Mouse (Mus musculus) layer of hippocampus, adult 9-10 months (tissue): ENCODE data around the gene Gm10160.
"Not testable (repeated sequence)": the region's sequence is repeated elsewhere in the genome, so short reads cannot be mapped to it uniquely, and the experiment has no call there.

Source experiments
- DNase-seq: peaks from one replicate; pipeline ENCODE4 v3.0.0; 2022; ENCODE audit warnings: low spot score

The Gm10160 gene

DNA sequence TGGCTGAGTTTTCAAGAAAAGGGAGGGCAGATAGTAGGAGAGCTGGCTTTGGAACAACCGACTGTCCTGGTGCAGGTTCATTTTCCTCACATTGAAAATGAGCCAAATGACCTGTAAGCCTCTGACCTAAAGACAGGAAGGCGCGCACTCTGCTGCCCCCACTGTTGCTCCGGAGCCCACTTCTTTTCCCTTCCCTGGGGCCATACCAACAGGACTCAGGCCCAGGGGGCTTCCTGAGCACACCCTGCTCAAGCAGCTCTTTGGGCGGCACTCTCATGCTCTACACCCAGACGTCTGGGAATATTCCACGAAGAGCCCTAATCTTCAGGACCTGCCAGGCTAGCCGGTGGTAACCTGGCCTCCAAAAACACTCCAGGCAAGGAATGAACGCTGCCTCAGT is 2.6 kb upstream of the Gm10160 start:
- DNase-seq = no peak

DNA sequence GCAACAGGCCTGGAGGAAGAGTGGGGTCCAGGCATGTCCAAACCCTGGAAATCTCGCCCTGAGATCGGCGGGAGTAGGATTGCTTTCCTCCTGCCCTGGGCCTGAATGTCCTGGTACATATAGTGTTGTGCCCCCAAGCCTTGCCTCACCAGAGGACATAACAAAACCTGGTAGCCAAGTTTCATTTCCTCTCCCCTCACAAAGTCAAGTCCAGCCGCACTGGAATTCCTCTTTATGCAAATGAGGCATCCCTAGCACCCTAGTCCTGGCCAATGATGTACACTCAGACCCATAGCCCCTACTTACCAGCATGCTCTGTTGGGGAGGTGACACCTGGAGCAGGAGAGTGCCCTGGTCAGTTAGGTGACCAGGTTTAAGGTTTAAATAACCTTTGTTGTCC is 627 bp upstream of the Gm10160 start:
- DNase-seq = no peak

DNA sequence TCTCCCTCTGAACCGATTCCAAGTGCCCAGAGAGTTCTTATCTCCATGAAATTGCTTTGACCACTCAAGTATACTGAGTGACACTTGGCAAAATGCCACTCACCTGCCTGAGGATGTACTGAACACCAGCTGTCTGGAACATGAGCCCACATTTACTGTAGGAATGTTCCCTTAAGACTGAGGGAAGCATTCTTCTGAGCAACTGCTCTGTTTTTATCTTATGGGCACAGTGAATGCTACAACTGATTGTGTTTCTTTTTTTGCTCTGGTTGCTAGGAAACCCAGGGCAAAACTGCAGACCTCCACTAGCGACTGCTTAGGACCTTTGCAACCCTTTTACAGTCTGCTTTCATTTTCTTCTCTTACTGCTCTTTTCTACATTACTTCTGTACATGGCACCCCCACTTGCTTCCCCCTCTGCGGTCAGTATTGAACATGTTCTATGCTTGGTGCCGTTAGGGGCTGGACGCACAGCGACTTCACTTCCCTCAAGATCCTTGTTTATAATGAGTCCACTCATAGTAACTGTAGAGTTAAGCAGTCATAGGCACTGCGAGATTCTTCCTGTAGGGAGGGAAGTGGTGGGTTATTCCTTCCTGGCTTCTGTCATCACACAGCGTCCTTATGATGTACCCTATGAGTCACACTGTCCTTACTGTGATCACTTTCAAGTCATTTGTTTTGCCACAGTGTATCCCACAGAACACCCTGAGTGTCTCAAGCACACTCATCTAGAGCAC is 856 bp downstream of the Gm10160 start:
- no peak for DNase-seq

DNA sequence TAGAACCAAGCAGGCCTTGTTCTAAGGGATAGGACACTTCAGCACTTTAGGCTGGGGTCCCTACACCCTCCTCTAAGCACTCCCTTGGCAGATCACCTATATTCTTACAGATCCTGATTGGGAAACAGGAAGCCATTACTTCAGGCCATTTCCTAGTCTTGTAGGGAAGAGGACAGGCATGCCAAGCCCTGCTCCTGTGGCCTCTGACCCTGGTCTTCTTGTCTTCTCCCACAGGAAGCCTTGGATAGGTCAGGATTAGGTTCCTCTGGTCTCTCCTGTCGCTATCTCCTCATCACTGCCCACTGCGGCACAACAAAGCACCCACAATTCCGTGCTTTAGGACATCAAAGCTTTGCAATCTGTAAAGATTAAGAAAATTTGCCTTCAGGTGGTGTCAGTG is 3.9 kb downstream of the Gm10160 start:
- DNase-seq = no peak

DNA sequence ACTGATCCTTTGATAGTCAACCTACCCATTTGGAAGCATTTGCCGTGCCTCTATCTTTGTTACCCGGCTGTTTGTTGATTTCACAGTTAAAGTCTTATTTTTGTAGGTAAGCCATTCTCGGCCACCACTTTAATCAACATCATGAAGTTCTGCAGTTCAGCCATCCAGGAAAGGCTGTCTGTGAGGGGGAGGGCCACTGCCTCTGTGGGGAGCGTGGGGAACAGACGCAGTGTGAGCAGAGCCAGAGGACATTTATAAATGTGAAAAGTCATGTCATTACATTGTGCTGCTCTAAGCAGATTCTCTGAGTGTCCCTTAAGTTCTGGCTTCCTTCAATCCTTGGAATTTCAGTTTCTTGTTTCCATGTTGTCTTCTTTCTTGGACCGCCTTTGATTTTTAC is 5.4 kb downstream of the Gm10160 start:
- DNase-seq = no peak

DNA sequence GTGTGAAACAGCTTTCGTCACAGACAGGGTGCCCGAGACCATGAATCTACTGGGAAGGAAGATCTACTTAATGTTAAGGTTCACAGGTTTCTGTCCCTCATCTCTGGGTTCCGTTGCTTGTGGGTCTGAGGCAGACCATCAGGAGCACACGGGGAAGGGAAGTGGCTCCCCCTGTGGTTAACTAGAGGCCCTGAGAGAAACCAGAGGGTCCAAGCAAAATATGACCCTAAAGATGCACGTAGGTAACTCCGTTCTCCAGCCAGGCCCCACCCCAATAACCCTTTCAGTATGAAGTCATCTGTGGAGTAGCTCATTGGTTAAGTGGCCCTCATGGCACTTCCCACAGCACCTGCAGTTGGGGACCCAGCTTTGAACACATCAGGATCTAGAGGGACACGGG is 6.0 kb downstream of the Gm10160 start:
- no peak for DNase-seq

DNA sequence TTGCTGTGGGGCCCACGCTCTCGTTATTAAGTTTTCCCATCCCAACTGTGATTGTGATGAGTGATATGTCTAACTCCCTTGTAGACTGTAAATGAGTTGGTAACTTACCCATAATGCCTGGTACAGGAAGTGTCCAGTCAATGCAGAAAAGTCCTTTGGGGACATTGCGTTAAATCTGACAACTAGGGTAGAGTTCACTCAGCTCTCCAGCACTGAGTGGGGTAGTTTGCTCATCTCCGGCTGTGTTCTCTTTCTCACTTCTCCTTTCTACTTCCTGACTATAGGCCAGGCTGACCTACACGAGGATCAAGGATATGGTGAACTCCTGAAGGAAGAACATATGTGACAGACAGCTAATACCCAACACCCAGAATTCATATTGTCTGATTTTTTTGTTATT is 6.4 kb downstream of the Gm10160 start:
- no peak for DNase-seq

DNA sequence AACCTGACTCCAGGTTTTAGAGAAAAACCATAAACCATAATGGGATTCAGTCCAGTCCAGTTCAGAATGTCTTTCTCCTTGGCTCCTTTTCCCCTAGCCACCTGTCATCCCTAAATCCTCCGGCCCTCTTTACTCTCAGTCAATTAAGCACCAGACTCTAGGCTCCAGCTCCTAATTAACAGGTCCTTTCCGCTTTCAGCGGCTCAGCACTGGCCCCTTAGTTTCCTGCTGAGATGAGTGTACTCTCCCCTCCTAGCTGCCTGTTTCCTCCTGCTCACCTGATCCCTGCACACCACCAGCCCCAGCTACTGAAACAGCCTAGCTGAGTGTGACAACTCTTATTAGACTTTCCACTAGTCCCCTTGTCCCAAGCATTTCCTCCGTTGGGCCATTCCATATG is 7.8 kb downstream of the Gm10160 start:
- DNase-seq = no peak

DNA sequence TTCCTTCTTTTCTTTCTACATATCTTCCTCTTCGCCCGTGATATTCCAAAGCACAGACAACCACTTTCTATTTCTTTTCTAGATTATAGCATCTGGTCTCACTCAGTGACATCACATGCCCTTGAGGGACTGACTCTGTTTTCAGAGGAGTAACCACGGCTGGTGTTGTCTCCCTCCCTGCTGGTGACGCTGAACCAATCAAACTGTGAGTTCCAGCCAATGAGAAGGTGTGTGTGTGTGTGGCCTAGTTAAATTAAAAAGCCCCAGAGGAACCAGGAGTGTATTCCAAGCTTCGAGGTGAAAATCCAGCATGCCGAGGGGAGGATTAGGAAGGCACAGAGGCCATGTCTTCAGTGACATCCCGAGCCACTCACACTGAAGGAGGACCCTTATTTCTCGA is 8.6 kb downstream of the Gm10160 start:
- no peak for DNase-seq

DNA sequence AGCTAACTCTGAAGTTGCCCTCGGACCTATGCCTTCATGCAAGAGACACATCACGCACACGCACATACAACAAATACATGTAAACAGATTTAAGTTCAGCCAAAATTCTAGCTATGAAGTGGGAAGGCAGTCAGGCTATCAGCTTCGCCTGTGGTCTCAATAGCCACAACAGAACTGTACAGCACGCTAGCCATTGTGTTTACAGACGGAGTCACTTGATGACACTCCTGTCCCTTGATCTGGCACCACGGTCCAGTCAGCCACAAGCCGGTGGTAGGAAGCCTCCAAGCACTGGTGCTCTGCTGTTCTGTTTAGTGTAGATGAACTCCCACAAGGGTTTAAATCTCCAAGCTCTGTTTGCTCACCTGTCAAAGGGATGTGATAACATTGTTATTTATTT is 9.6 kb downstream of the Gm10160 start:
- DNase-seq = no peak

DNA sequence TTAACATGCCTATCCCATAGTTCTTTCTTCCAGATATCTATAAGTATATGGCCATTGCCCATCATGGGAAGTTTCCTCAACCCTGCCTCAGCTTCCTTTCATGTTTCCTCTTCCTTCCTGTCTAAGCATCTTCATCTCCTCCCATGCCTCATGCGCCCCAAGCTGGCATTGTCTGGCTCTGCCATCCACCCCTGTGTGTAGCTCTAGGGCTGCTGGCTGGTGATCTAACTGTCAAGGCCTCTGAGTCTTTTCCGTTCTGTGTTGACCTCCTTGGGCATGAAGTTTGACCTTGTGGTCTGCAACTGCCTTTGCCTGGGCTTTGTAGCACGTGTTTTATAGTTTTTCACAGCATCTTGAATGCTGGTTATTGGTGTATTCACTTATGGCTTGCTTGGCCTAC is 10.3 kb downstream of the Gm10160 start:
- no peak for DNase-seq

DNA sequence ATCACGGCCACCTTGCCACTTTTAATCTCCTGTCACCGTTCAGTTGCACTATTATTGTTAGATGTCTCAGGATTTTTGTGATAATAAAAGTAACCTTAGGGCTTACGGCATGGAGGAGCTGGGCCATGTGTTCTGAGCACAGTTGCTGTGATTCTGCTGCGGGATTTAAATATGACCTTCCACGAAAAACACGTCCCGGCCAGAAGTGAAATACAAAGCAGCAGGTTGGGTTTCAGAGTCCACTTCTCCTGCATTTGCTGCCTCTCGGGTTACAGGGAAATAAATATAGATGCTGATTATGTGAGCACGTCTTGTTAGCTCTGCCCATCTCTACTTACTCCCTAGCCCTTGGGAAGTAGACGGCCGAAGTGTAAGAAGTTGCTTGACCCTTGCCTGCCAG is 10.8 kb downstream of the Gm10160 start:
- DNase-seq = no peak

DNA sequence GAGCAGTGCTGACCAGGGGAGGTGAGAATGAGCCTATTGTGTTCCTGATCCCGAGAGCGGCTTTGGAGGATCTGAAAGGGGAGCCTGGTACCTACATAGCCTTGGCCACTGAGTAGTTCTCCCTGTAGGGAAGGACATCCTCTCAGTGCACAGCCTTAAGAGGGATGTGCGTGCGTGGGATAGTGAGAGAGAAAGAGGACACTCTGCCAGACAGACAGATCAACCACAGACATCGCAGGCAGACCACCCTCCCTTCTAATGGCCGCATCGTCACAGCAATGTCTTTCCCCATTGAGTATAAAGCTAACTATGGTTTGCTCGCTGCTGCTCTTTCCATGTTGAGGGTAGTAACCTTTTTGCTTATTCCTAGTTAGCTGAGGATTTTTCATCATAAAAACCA is 11.7 kb downstream of the Gm10160 start:
- DNase-seq = no peak

DNA sequence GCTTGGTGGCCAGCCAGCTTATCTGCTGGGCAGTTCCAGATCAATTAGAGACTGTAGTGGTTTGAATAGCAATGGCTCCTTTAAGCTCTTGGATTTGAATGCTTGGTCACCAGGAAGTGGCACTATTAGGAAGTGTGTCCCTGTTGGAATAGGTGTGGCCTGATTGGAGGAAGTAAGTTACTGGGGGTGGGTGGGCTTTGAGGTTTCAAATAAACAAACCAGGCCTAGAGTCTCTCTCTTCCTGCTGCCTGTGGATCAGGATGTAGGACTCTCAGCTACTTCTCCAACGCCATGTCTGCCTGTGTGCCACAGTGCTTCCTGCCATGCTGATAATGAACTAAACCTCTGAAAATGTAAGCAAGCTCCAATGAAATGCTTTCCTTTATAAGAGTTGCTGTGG is 12.6 kb downstream of the Gm10160 start:
- no peak for DNase-seq

DNA sequence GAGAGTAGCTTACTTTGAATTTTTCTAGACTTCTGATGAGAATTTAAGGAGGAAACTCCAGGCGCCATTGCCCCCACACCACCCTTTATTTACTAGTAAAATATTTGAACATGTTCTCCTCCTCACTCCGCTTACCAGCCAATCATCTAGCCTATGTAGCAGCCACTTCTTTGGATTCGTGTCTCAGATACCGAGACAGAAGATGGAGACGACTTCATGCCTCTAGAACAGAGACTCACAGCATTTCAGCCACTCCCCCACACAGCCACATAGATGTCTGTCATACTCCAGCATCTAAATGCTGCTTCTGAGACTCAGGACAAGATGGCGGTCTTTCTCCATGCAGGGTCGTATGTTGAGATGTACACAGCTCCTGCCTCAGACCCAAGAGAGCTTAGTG is 13.5 kb downstream of the Gm10160 start:
- DNase-seq = no peak

DNA sequence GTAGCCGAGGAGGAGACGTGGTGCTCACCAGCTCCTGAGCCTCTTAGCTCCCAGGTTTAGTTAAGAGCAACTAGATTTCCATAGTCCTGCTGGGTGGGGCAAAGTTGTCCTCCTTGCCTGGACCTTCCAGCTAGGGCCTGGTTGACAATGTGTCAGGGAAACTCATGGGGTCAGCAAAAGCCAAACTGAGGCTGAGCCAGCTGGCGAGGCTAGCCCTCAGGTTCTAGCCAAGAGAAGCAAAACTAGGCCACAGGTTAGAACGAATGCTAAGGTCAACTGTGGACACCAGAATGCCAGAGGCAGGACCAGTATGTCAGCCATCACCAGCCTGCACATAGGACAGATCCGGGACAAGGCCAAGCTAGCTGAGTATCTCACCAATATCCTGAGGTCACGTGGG is 14.2 kb downstream of the Gm10160 start:
- no peak for DNase-seq

DNA sequence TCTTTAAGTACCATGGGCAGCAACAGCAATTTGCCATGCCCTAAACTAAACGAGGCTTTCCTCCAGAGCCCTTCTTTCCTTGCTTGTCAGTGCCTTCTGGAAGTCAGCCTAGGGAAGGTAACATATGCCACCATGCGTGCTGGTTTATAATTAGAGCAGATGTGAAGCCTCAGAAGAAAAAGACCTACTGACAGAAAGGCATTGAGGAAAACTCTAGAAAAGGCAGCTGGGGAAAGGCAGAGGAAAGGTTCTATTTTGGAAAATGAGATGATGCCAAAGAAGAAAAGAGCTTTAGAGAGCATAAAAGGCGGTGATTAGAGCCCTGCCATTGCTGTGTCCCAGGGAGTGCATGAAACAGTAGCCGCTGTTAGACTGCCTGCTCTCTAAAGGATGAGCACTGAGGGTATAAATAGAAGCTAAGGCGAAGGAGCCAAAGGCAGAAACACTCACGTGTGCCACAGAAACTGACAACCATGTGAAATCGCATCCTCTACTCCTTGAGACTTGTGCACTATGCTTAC is 14.9 kb downstream of the Gm10160 start:
- DNase-seq = no peak

DNA sequence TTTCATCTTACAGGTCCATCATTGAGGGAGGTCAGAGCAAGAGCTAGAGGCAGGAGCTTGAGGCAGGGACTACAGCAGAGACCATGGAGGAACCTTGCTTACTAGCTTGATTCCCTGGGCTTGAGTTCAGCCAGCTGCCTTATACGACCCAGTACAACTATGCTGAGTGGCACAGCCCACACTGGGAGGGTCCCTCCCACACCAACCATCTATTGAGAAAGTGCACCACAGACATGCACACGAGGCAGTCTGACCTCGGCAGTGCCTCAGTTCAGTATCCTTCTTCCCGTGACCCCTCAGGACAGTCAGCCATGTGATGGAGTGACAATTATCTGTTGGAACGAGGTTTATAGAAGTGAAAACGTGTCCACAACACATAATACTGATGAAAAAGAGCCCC is 15.8 kb downstream of the Gm10160 start:
- no peak for DNase-seq

DNA sequence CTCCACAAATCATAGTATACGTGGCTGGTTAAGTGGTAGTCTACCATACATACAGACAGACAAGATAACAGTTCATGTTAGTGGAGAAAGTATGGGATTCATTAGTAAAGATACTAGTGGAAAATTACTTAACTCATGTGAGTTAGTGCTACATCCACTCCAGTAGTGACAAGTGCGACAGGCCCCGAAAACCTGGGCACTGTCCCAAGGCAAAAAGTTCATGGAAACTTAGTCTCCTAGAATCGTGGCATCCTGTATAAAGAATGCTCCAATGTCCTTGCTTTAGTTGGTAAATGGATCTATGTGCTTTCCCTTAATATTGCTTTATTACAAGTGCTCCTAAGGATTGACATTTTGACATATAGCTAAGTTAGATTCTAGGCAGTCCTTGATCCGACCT is 17.8 kb downstream of the Gm10160 start:
- not testable (repeated sequence) for DNase-seq

DNA sequence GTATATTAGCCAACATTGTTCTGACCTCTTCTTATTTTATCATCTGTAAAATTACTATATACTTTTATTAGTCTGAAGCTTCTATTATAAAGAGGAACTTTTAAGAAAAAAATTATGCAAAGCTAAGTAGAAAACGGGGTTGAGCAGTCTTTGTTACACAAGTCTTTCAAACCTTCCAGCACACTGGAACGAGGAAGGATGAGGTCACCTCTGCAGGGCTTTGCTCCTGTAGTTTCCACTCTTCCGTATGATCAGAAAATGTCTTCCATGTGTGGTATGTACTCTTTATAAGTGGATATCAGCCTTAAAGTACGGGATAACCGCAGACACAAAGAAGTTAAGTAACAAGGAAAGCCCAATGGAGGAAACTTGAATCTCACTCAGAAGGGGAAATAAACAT is 20.2 kb downstream of the Gm10160 start:
- DNase-seq = no peak

DNA sequence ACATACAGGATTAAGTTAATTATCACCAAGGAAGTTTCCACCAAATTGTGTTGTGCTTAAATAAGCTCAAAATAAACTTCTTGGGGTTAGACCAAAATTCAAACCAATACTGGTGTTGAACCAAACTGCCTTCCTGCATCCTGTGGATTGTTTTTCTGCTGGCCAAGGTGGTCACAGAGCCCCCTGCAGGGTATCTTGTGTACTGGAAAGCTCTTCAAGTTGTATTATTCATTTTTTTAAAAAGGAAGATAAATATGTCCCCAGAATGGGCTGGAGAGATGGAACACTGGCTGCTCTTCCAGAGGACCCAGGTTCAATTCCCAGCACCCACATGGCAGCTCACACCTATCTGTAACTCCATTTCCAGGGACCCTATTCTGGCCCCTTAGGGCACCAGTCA is 20.7 kb downstream of the Gm10160 start:
- no peak for DNase-seq

DNA sequence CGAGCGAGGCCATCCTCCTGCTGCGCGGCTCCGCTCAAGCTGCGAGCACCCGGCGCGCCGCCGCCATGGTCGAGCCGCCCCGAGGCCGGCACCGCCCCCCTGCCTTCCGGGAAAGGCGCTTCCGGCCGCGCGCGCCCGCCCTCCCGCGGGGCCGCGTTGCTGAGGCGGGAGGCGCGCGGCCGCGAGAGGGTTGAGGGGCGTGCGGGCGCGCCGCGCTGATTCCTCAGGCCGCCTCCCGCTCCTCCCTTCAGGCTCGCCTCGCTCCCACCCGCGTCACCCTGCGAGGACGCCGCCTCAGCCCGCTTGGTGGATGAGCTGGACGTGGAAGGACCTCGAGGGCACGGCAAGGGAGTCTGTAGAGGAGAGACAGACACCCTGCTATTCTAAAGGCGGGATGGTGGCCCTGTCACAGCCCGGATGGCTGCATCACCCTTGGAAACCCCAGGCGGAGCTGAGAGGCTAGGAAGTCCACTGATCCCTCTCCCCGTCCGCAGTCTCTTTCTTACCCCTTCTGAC is 26.2 kb downstream of the Gm10160 start, which contains the start of gene Btbd1:
Btbd1 (minus strand) TSS at position 53 of the 516 bp plus-strand sequence.
- DNase-seq = no peak

DNA sequence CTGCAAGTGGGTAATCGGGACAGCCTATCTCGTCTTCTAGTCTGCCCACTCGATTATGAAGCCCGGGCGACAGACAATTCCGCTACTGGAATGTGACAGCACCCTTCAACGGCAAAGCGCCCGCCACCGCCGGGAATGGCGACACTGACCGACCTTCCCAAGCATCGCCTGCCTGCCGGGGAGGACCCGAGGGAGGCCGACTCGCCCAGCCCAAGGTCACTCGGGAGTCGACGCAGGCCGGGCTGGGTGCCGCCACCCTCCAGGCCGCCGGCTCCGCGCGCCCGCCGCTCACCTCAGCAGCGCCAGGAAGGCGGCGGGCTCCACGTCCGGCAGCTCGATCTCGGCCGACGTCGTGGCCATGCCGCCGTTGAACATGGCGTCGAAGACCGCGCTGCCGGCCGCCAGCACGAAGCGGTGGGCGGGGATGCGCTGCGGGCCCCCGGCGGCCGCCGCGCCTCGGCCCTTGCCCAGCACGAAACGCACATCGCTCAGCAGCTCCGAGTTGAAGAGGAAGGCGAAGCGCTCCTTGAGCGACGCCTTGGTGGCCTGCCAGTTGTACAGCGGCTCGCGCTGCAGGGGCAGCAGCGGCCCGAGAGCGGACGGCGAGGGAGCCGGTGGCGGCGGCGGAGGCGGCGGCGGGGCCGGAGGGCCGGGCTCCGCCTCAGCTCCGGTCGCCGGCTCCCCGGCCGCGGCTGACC is 26.8 kb downstream of the Gm10160 start:
- no peak for DNase-seq
